Mouse (Mus musculus) megakaryocyte progenitor cell, adult 5-6 weeks (primary cell): ENCODE measurements around the gene Kcnma1. TPM values are rescaled to one million over a fixed set of nuclear protein-coding genes. Genes with fewer than 3 reads are reported as not detected.

Source experiments
- ATAC-seq: replicated peaks from 2 replicates; pipeline ENCODE4 v1.8.0; 2016; ENCODE audit warnings: mild to moderate bottlenecking, moderate TSS enrichment, inconsistent platforms; ENCODE audit not compliant: poor library complexity
- total RNA-seq, 2 experiments: library from RNA; stranded (forward) in 1 of 2; stranded (reverse) in 1 of 2; fragments of 157-497, 149-512 nt in 1 of 2; fragments of 200-1000 nt in 1 of 2; gene quantifications; 2 replicates each; pipeline versions ENCODE4 v1.2.3 to v1.2.4; 2015 to 2017

Kcnma1 gene
- total RNA-seq, 2 experiments from 2014 or later = not detected

DNA sequence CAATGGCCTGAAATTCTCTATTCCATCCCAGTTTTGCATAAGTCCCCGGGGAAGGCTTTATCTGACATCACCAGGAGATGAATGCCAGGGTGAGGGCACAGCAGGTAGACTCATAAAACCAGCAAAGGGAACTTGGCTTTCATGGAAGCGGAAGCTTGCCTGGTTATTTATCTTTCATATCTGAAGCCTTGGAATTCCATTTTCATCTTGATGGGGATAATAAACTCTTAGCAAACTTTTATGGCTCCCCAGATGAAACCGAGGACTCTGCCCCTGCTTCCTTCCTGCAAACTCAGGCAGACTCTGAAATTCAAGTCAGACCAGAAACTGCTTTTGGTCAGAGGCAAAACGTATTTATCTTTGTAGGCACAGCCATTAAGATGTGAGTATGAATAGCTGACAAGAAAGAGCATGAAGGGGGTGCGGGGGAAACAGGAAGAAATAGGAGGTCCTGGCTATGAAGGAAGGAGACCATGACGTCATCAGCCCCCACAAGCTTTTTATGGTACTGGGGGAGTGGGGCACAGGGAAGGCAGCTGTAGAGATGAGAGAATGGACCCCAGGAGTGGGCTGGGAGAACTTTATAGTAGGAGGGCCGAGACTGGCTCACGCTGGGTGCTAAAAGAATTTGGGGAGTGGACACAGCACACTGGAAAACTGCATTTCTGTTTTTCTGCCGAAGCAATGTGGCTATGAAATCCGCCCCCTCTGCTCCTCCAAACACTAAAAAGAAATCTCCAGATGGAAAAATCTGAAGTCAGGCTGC, 228.2 kb downstream of the Kcnma1 start:
- no peak for ATAC-seq

- no peak for ATAC-seq
Observed at GRCm38 (mm10) chr14:23782845-23783609, 231.3 kb downstream of the Kcnma1 start.

DNA sequence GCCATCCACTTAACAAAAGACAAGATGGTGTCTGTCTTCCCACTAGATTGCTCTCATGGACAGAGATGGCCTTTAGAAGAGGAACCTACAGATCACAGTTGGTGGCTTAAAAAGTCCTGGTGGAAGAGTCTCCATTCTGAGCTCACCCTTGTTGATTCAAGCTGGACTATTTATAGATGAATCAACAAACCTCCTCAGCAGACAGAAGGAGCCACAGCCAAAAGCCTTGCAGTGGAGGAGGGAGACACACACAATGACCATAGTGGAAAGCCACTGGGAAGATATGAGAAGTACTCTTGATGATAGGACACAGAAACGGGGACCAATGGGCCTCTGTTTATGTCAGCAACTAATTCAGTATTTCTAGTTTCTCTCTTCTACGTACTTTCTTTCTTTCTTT, 239.7 kb downstream of the Kcnma1 start:
- no peak for ATAC-seq

GRCm38 (mm10) chr14:23772685-23773084, 241.6 kb downstream of the Kcnma1 start:
- no peak for ATAC-seq

DNA sequence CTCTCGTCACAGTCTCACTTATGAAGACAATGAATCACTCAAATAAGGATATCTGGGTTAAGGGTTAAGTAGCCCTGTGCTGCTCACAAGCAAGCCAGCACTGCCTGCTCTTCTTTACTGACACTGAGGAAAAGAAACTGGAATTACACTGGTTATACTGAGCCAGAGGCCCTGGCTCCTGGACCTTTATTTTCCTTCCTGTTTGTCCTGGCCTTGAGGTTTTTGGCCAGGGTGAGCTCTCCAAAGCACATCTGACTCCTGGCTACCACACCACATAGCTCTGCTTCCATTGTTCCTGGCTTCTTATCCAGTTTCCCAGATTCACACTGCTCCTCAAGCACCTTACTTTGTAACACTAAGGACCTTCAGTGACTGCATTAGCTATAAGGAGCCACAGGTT, 242.5 kb downstream of the Kcnma1 start:
- ATAC-seq = no peak

GRCm38 (mm10) chr14:23762471-23762870, 251.8 kb downstream of the Kcnma1 start:
- ATAC-seq = no peak

DNA sequence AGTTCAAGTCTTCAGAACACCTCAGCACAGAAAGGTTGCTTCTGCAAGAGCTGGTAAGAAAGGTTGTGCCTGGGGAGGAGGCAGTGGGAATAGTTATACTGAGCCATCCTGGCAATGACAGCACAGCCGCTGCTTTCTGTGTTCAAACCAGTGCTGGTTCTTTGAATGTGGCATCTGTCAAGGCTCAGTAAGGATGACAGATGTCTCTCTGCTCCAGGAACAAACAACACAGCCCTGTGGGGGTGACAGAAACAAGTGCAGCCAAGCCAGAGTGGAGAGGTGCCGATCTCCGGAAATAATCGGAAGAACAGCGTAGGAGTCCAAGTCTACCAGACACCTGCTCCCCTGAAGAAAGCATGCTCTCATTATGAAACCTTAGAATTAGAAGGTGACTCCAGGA, 254.7 kb downstream of the Kcnma1 start:
- ATAC-seq = no peak

GRCm38 (mm10) chr14:23758421-23758820, 255.9 kb downstream of the Kcnma1 start:
- ATAC-seq = no peak

DNA sequence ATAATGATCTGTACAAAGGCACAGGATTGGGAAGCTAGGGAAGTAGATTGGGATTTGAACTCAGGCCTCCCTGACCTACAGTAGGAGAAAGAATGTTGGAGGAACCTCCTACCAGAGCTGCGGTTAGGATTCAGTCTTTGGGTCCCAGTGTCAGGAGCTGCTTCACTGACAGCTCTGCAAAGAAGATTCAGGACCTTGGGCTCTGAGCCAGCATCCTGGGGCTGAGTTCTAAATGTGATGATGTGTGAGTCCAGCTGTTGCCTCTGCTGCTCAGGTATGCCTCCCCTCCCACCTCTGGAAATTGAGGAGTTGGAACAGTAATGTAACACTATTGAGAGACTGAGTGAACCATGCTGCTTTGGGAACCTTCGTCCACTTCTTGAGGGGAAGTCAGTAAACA, 266.3 kb downstream of the Kcnma1 start:
- ATAC-seq = no peak

GRCm38 (mm10) chr14:23746976-23747375, 267.3 kb downstream of the Kcnma1 start:
- no peak for ATAC-seq

DNA sequence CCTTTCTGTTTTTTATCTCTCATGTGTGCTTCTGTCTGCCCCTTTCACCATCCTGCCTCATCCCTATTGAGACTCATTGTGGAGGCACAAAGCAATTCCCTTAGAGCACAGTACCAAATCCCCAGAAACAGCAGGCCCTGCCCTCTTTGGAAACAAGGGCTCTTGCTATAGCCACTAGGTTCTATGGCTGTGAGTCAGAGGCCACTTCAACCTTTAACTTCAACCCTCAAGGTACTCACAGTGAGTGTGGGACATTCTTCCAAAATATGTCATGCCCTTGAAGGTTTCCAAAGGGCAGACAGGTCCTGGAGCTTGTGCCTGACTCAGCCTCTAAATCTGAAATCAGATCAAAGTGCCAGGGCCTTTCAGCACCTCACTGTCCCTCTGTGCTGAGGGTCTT, 272.8 kb downstream of the Kcnma1 start:
- ATAC-seq = no peak

GRCm38 (mm10) chr14:23734200-23734599, 280.1 kb downstream of the Kcnma1 start:
- no peak for ATAC-seq

GRCm38 (mm10) chr14:23729377-23729776, 284.9 kb downstream of the Kcnma1 start:
- ATAC-seq = no peak

DNA sequence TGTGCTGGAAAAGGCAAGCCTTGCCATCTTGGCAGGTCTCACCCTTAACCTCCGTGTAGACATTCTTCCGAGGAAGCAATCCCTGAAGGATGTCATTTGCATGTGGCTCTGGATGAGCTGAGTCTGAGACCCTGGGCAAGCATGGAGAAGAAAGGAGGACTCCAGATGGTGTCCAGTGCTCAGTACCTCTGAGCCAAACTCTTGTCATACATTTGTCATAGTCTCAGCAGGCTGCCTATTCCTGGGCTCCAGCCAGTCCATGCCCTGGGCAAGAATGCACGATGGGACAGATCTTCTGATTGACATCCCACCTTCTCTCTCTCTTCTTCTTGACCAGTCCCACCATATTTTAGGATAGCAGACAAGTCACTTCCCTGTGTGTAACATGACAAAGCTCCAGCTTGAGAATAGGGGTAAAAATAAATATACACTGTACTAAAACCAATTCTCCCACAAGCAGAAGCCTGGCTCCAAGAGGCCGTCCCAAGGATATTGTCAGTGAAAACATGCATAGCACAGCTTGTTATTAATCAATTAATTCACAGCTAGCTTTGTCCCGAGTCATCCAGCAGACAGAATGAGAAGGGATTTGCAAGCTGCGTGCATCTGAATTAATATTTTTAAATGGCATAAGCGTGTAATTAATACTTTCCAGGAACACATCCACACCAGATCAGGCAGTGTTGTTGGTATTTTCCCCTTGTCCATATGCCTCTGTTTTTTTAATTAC, 290.4 kb downstream of the Kcnma1 start:
- no peak for ATAC-seq

GRCm38 (mm10) chr14:23719246-23719645, 295.0 kb downstream of the Kcnma1 start:
- ATAC-seq = no peak

DNA sequence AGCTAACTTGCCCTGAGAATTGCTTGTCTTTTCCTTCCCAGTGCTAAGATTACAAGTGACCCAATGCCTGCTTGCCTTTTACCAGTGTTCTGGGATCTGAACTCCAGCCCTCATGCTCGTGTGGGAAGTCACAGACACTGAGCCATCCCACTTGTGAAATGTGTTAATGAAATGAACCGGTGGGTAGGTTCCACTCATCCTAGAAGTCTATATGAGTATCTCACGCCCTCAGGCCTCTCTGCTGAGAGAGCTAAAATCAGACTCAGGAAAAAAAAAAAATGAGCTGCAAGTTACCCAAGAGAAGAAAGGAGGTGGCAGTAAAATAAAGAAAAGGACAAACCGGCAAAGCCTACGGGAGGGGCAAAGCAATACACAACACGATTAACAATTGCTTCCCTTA, 295.6 kb downstream of the Kcnma1 start:
- no peak for ATAC-seq

DNA sequence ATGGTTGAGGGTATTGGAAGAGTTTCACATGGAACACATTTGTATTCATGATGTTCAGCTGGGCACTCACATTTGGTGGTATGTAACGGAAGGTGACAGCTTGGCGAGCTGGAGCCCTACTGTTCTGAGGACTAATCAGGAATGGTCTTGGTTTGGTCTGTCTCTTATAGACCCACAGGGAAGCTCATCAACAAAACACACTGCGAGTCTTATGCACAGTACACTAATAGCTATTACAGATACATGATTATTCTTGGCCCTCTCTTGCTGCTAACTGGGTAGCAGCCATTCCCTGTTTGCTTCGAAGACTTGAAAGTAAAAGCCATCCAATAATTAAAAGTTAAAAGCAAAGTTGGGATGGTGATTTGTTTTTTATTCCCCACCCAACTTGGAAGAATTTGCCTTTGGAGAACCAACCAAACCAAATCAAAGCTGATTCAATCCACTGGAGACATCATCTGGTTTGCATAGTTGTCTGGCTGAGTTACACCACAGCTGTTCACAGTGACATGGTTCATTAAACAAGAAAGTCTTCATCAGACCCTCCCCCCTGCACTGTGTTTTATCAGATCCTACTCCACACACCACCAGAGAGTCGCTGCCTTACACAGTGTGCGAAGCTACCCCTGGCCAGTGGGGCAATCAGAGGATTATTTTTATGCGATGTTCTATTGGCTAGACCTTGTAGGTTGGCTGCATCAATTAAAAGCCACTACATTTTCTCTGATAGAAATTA, 299.7 kb downstream of the Kcnma1 start:
- no peak for ATAC-seq

GRCm38 (mm10) chr14:23712891-23713290, 301.4 kb downstream of the Kcnma1 start:
- ATAC-seq = no peak

- no peak for ATAC-seq
Observed at GRCm38 (mm10) chr14:23710954-23711353, 303.3 kb downstream of the Kcnma1 start.

DNA sequence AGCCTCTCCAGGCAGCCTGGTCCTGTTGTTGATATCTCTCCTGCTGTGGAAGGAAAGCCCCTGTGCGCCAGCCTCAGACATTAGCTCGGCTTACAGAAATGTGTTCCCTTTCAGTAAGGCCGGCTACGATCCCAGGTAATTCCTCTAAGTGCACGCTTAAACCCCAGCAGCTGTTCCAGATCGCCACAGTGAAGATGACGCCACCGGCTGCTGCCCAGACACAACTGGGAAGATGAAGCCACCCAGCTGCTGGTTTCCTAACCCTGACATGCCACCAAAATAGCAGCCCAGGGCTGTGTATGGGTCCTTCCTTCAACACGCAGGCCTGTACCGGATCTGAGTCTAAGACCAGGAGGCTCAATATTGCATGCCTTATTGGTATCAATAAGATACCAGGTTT, 307.5 kb downstream of the Kcnma1 start:
- ATAC-seq = no peak

- ATAC-seq = no peak
Observed at GRCm38 (mm10) chr14:23705647-23706046, 308.6 kb downstream of the Kcnma1 start.
